Mouse (Mus musculus) forebrain, embryonic 10.5 days (tissue): ENCODE data around the gene Rd3. TPM values are rescaled to one million over a fixed set of nuclear protein-coding genes. Genes with fewer than 3 reads are reported as not detected.

Source experiments
- DNase-seq: peaks from one replicate; pipeline ENCODE4 v3.0.0-alpha.2; 2017; ENCODE audit warnings: low spot score; ENCODE audit errors: extremely low spot score
- H3K27ac ChIP-seq: fragments of 300-500 bp; sonication (generic); 2 replicates; pipeline ENCODE4 v1.5.1; 2016; ENCODE audit warnings: mild to moderate bottlenecking
- H3K27me3 ChIP-seq: fragments of 300-500 bp; sonication (generic); 2 replicates; pipeline ENCODE4 v1.6.1; 2016; ENCODE audit warnings: mild to moderate bottlenecking; ENCODE audit not compliant: poor library complexity, severe bottlenecking
- H3K36me3 ChIP-seq: fragments of 300-500 bp; sonication (generic); replicated peaks from 2 replicates; pipeline ENCODE4 v1.6.1; 2016; ENCODE audit warnings: mild to moderate bottlenecking, moderate library complexity
- H3K4me1 ChIP-seq: fragments of 300-500 bp; sonication (generic); 2 replicates; pipeline ENCODE4 v1.6.1; 2016
- H3K4me3 ChIP-seq: fragments of 300-500 bp; sonication (generic); 2 replicates; pipeline ENCODE4 v1.5.1; 2016; ENCODE audit warnings: mild to moderate bottlenecking, moderate library complexity
- H3K9me3 ChIP-seq: fragments of 300-500 bp; sonication (generic); 2 replicates; pipeline ENCODE4 v1.6.1; 2016; ENCODE audit warnings: mild to moderate bottlenecking, moderate library complexity
- WGBS: fragments of 180-500 bp; shearing (Covaris S2); methylation state at CpG from one replicate; pipeline ENCODE4 v1.1.7; 2016; 5-methylcytosine and 5-hydroxymethylcytosine counted together
- polyA plus RNA-seq: library from polyadenylated mRNA; unstranded; fragments of >200 nt; fragmentation: Nextera tagmentation; extraction: Ambion mirVana; gene quantifications from 2 replicates; pipeline ENCODE4 v1.2.1, GENCODE M21; 2016

Gene Rd3
- polyA plus RNA-seq, 1 experiment from 2014 or later, result 0.38 TPM

DNA sequence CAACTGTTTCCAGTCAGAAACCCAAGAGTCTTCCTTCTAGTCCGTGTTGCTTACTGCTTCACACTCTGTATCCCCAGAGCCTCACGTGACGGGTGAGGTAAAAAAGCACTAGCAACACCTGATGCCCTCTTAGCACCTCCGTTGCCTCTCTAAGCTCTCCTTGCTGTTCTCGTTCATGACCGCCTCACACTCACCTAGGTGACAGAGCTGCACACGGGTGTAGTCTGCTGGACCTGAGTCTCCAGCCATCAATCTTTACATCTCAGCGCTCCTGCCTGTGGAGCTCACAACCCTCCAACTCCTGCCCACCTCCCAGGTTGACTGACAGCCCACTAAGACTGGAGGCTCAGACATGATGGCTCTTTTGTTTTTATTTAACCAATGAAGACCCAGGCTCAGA is 29.4 kb upstream of the Rd3 start:
- peaks cover 8% of the 10 kb centered on the region; the same call in 1 of the 2 replicates for H3K4me1 ChIP-seq
- no peaks in the 10 kb centered on the region for H3K27me3 ChIP-seq
- no peaks in the 10 kb centered on the region for H3K9me3 ChIP-seq
- DNase-seq, result no peak
- no peak overlapping the region for H3K4me3 ChIP-seq
- WGBS, result 79% methylated on average over 8 of the region's 8 CpGs
- H3K27ac ChIP-seq, result no peak overlapping the region
- no peaks in the 10 kb centered on the region for H3K36me3 ChIP-seq

DNA sequence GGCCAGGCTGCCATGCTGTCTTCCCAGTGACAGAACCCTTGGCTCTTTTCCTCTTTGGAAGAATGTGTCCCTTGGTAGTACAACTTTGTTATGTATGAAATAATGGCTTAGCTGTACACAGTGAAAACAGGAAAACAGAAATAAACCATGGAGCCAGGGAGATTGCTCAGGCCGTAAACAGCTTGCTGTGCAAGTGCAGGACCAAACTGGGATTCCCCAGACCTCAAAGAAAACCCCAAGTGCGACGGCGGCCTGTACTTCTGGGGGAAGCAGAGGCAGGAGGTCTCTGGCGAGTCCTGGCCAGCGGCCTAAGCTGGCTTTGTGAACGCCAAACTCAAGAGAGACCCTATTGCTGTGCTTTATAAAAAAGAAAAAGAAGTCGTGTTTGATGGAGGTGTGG is 28.6 kb upstream of the Rd3 start:
- Histone ChIP-seq H3K27me3 (no peaks in the 10 kb centered on the region), H3K4me1 (peaks cover 8% of the 10 kb centered on the region; the same call in 1 of the 2 replicates), H3K27ac (no peak overlapping the region), H3K4me3 (no peak overlapping the region), H3K36me3 (no peaks in the 10 kb centered on the region), H3K9me3 (no peaks in the 10 kb centered on the region)
- DNase-seq, result no peak
- WGBS, result 85% methylated on average over 8 of the region's 8 CpGs

DNA sequence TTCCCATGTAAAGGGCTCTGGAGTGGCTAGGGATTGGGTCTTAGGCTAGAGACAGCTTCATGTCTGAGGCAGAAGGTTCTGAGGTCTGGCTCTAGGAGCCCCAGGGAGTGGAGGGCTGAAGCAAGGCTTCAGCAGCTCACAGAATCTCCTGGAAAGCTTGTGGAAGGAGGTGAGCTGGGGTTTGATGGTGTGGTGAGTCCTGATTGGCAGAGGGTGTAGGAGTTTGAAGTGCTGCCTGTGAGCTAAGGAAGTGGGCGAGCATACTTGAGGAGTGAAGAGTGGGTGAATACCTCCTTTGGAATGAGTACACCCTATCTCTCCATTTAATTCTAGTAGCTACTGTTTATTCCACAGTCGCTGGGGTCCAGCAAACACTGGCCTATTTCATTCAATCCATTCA is 26.6 kb upstream of the Rd3 start:
- Histone ChIP-seq H3K36me3 (no peaks in the 10 kb centered on the region), H3K4me1 (peaks cover 11% of the 10 kb centered on the region; the same call in 1 of the 2 replicates), H3K27ac (no peak overlapping the region), H3K9me3 (no peaks in the 10 kb centered on the region), H3K27me3 (no peaks in the 10 kb centered on the region), H3K4me3 (no peak overlapping the region)
- no peak for DNase-seq
- 66% methylated on average over 2 of the region's 2 CpGs for WGBS

DNA sequence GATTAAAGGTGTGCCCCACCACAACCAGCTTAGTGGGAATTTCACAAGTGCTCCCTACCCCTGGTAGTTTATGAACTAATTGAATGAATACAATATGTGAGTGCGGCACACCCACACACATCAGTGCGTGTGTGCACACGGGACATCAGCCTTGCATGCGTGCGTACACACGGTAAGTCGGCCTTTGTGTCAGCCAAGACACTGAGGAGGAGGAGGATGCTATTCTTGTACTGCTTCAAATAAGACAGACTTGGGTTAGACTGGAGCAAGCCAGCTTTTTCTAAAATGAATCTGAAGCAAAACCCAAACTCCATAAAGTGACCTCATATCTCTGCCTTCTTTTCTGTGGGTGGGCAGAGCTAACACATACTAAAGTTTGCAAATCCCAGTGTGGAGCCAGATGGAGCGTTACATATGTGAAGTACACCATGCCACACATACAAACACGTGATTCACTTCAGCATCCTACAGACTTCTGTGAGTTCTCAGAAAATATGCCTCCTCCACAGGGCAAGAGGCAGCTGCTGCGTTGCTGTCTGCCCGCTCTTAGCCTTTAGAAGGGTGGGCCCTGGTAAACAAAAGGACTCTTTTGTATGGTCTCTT is 24.3 kb upstream of the Rd3 start:
- no peak for DNase-seq
- H3K9me3 ChIP-seq, result no peaks in the 10 kb centered on the region

DNA sequence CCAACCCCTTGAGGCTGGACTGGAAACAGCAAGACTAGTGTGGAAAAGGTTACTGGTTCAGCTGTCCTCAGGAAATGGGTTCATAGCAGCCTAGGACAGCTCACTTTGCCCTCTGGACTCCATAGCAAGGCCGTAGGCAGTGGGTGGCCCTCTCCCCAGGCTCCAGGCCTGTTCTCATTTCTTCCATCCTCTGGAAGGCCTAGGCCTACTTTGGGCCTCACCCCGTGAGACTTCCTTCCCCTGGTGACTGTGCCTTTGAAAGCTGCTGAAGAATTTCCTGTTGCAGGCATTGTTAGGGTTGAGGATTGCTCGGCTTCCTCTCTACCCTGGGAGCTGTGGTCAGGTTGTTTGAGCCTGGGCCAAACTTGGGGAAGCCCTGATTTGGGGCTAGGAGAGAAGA is 22.1 kb upstream of the Rd3 start:
- no peak overlapping the region for H3K4me3 ChIP-seq
- WGBS, result 70% methylated on average over 3 of the region's 3 CpGs
- 0 out of 2 replicates have a peak, but pooled peaks cover 5% of the 10 kb centered on the region for H3K4me1 ChIP-seq
- peak overlapping the region; percentile 53; the same call in 1 of the 2 replicates for H3K27ac ChIP-seq
- DNase-seq, result no peak
- H3K9me3 ChIP-seq, result no peaks in the 10 kb centered on the region
- H3K27me3 ChIP-seq, result no peaks in the 10 kb centered on the region
- no peaks in the 10 kb centered on the region for H3K36me3 ChIP-seq

More for the DNA sequence above, 24.3 kb upstream of the Rd3 start:
- 93% methylated on average over 11 of the region's 11 CpGs for WGBS
- H3K36me3 ChIP-seq, result no peaks in the 10 kb centered on the region
- H3K4me3 ChIP-seq, result no peak overlapping the region
- no peaks in the 10 kb centered on the region for H3K27me3 ChIP-seq
- peaks cover 6% of the 10 kb centered on the region; the same call in 1 of the 2 replicates for H3K4me1 ChIP-seq
- H3K27ac ChIP-seq, result no peak overlapping the region

DNA sequence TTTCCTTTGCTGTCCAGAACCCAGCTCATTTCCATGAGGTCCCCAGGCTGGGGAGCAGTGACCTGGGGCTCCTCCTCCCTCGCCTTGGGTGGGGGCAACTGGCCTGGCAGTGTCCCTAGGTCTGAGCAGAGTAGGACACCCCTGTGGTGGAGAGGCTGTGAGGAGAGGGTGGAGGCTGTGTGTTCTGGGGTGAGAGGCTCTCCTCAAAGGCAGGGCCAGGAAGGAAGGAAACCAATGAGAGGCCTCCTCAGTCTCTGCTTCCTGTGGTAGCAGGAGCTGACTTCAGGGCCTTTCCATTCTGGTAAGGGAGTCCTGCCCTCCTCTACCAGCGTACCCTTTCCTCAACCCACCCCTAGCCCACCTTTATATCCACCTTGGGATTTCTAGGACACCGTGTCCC is 20.9 kb upstream of the Rd3 start:
- H3K27ac ChIP-seq, result no peak overlapping the region
- WGBS, result 81% methylated on average over 3 of the region's 3 CpGs

DNA sequence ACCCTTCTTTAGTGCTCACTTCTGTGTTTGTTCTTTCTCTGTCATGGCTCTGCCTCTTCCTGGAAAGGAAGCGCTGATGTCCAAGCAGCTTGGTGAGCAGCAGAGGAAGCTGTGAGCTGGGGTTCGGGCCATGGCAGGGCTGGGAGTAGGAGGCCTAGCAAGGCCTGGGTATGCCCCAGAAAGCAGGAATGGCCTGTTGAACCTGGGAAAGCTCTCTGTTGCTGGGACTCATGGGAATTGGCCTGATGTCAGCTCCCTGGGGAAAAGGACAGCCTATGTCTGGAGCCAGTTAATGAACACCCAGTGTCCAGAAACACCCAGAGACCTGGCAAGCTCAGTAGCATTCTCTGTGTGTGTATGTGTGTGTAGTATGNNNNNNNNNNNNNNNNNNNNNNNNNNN is 20.3 kb upstream of the Rd3 start:
- WGBS, result 92% methylated on average over 2 of the region's 2 CpGs

More for the DNA sequence above, 20.9 kb upstream of the Rd3 start:
- Histone ChIP-seq H3K36me3 (no peaks in the 10 kb centered on the region), H3K9me3 (no peaks in the 10 kb centered on the region), H3K4me1 (0 out of 2 replicates have a peak, but pooled peaks cover 5% of the 10 kb centered on the region), H3K4me3 (no peak overlapping the region), H3K27me3 (no peaks in the 10 kb centered on the region)
- DNase-seq, result no peak

DNA sequence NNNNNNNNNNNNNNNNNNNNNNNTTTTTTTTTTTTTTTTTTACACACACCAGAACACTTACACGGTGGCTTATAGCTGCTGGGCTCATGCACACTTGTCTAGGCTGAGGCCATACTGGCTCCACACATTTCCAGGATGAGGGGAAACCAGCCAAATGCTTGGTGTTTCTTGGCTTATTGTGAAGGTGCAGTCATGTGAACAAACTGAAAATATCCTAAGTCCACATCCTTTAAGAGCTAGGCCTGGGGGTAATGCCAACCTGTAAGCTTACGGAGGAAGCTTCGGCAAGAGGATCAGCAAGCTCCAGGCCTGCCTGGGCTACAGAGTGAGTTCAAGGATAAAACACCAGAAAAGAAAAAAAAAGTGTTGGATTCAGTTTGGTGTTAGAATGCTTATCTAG is 19.8 kb upstream of the Rd3 start:
- Histone ChIP-seq H3K27ac (no peak overlapping the region), H3K36me3 (no peaks in the 10 kb centered on the region), H3K9me3 (no peaks in the 10 kb centered on the region), H3K27me3 (no peaks in the 10 kb centered on the region), H3K4me3 (no peak overlapping the region), H3K4me1 (0 out of 2 replicates have a peak, but pooled peaks cover 5% of the 10 kb centered on the region)
- no peak for DNase-seq
- 96% methylated on average over 3 of the region's 3 CpGs for WGBS

More for the DNA sequence above, 20.3 kb upstream of the Rd3 start:
- Histone ChIP-seq H3K4me1 (0 out of 2 replicates have a peak, but pooled peaks cover 5% of the 10 kb centered on the region), H3K27ac (no peak overlapping the region), H3K27me3 (no peaks in the 10 kb centered on the region), H3K36me3 (no peaks in the 10 kb centered on the region), H3K9me3 (no peaks in the 10 kb centered on the region), H3K4me3 (no peak overlapping the region)
- DNase-seq, result no peak

DNA sequence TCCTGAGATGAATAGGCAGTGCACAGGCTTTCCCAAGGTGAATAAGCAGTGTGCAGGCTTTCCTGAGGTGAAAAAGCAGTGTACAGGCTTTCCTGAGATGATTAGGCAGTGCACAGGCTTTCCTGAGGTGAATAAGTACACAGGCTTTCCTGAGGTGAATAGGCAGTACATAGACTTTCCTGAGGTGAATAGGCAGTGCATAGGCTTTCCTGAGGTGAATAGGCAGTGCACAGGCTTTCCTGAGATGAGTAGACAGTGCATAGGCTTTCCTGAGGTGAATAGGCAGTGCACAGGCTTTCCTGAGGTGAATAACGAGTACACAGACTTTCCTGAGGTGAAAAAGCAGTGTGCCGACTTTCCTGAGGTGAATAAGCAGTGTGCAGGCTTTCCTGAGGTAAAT is 16.2 kb upstream of the Rd3 start:
- Histone ChIP-seq H3K4me3 (no peak overlapping the region), H3K27ac (no peak overlapping the region), H3K9me3 (no peaks in the 10 kb centered on the region), H3K27me3 (no peaks in the 10 kb centered on the region), H3K4me1 (peaks cover 8% of the 10 kb centered on the region; the same call in 1 of the 2 replicates), H3K36me3 (no peaks in the 10 kb centered on the region)
- no peak for DNase-seq
- 63% methylated on average over 2 of the region's 2 CpGs for WGBS

DNA sequence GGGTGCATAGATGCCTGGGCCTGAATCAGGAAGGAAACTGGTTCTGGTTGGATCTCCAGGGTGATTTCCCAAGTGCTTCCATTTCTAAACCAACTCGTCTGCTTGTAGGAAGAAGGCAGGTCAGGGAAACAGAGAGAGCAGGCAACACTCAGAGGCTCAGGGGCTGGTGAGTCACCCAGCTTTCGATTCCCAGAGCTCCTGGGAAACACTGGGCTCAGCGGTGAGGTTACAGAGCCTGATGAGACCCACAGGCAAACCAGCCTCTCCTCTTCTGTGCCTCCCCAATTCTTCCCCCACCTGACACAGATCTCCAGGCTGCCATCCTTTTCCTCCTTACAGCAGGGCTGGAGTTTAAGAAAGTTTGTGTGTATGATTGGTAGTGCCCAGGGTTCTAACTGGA is 13.8 kb upstream of the Rd3 start:
- H3K27me3 ChIP-seq, result no peaks in the 10 kb centered on the region
- peaks cover 8% of the 10 kb centered on the region; the same call in 1 of the 2 replicates for H3K4me1 ChIP-seq
- no peak overlapping the region for H3K4me3 ChIP-seq
- no peak for DNase-seq
- no peaks in the 10 kb centered on the region for H3K9me3 ChIP-seq
- no peaks in the 10 kb centered on the region for H3K36me3 ChIP-seq
- 84% methylated on average over 3 of the region's 3 CpGs for WGBS
- H3K27ac ChIP-seq, result no peak overlapping the region

DNA sequence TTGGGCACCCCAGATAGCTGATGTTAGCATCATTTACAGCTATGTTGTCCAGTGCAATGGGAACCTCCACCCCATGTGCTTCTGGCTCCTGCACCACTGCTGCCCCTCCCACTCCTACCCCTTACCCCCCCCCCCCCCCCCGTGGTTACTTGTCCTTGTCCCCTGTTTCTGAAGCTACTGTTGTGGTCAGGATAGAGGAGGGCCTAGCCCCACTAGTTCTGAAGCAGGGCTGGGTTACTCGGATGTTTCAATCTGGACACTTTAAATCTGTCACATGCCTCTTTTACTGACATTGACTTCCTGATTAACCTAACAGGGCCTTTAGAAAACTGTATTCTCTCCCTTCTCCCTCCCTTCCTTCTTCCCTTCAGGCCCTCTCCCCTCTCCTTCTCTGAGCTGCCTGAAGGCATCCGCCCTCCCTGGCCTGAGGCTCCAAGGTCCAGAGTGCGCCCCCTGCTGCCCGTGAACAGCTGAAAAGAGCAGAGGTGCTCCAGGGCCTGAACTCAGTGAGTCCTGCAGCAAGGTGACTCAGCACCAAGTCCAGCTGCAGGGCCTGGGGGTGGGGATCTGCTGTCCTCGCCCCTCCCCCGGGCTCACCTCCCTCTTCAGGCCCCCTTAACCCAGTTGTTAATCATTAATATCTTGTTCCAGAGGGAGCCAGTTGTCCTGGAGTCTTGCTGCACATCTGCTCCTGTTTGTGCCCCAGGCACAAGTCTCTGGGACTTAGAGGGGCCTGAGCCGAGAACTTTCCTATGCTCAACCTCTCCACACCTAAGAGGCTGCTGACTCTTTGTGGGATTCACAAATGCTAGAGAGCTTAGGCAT is 13.0 kb upstream of the Rd3 start:
- no peaks in the 10 kb centered on the region for H3K9me3 ChIP-seq
- peak; percentile 79 for DNase-seq
- H3K27ac ChIP-seq, result no peak overlapping the region
- H3K27me3 ChIP-seq, result no peaks in the 10 kb centered on the region
- H3K4me1 ChIP-seq, result peaks cover 8% of the 10 kb centered on the region; the same call in 1 of the 2 replicates
- H3K36me3 ChIP-seq, result no peaks in the 10 kb centered on the region
- H3K4me3 ChIP-seq, result no peak overlapping the region
- 27% methylated on average over 8 of the region's 8 CpGs for WGBS

DNA sequence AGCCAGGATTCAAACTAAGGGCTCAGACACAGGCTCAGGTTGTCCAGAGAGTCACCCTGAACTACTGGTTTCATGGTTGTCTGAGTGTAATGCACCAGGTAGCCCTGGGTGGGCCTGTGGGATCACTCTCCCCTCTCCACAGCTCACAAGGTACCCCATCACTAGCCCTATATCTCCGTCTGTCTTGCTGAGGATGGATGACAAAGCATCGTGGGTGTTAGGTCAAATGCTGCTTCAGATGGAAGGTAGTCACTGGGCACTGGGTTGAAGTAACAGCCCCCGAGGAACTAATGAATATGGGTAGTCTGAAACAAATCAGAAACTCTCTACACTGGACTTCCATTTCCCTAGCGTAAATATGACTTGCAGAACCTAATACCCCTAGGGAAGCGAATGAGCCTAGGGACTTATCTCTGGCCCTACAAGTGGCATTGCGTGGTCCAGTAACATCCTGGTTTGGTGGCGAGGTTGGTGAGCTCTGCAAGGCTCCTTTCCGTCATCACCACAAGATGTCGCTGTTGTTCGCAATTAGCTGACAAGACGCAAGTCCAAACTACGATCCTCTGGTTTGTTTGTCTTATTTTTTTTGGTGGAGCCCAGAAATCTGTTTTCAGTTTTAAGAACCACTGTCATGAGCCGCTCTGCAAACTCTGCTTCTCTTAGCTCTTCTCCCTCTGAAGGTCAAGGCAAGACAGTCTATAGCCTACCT is 12.2 kb upstream of the Rd3 start:
- 19% methylated on average over 13 of the region's 13 CpGs for WGBS
- H3K27ac ChIP-seq, result no peak overlapping the region
- H3K36me3 ChIP-seq, result no peaks in the 10 kb centered on the region
- H3K27me3 ChIP-seq, result no peaks in the 10 kb centered on the region
- peaks cover 12% of the 10 kb centered on the region for H3K4me1 ChIP-seq
- no peaks in the 10 kb centered on the region for H3K9me3 ChIP-seq
- H3K4me3 ChIP-seq, result no peak overlapping the region
- peak; percentile 76 for DNase-seq
